Mouse (Mus musculus) stomach, postnatal 0 days (tissue): ENCODE data around the gene Nme8.

Experiments
- CTCF ChIP-seq: IDR thresholded peaks from 2 replicates; pipeline ENCODE4 v1.5.1; 2016; ENCODE audit warnings: antibody characterized with exemption, low read depth, mild to moderate bottlenecking, moderate library complexity
- EP300 ChIP-seq: optimal IDR thresholded peaks from 2 replicates; pipeline ENCODE3; 2016; ENCODE audit warnings: antibody characterized with exemption

- TF ChIP-seq CTCF (no peak), EP300 (no peak)
Observed at GRCm38 (mm10) chr13:19703806-19704205, 6.2 kb upstream of the Nme8 start.
